Mouse (Mus musculus) limb, embryonic 15.5 days (tissue): ENCODE data around the gene Lingo3. TPM values are rescaled to one million over a fixed set of nuclear protein-coding genes. Genes with fewer than 3 reads are reported as not detected.
A peak's percentile ranks its signal among the peaks of the same experiment; 100 is the strongest.

Experiments used
- ATAC-seq: fragments of 200-750 bp; cut with Nextera tagmentation; 2 replicates; pipeline ENCODE4 v1.8.0; 2017; ENCODE audit warnings: low read depth, moderate TSS enrichment; ENCODE audit not compliant: insufficient number of reproducible peaks, low FRiP score, low TSS enrichment
- H3K27ac ChIP-seq: fragments of 300-500 bp; sonication (generic); 2 replicates; pipeline ENCODE4 v1.5.1; 2015; ENCODE audit warnings: moderate library complexity, mild to moderate bottlenecking, inconsistent platforms
- H3K27me3 ChIP-seq: fragments of 300-500 bp; sonication (generic); 2 replicates; pipeline ENCODE4 v1.6.1; 2015; ENCODE audit warnings: inconsistent platforms
- H3K36me3 ChIP-seq: fragments of 300-500 bp; sonication (generic); 2 replicates; pipeline ENCODE4 v1.6.1; 2015; ENCODE audit warnings: inconsistent platforms
- H3K4me1 ChIP-seq: fragments of 300-500 bp; sonication (generic); 2 replicates; pipeline ENCODE4 v1.6.1; 2015; ENCODE audit warnings: inconsistent platforms
- H3K4me2 ChIP-seq: fragments of 300-500 bp; sonication (generic); 2 replicates; pipeline ENCODE4 v1.6.1; 2015; ENCODE audit warnings: mild to moderate bottlenecking, inconsistent platforms
- H3K4me3 ChIP-seq: fragments of 300-500 bp; sonication (generic); 2 replicates; pipeline ENCODE4 v1.5.1; 2015; ENCODE audit warnings: mild to moderate bottlenecking, inconsistent platforms
- H3K9ac ChIP-seq: fragments of 300-500 bp; sonication (generic); 2 replicates; pipeline ENCODE4 v1.6.1; 2015; ENCODE audit warnings: inconsistent platforms
- H3K9me3 ChIP-seq: fragments of 300-500 bp; sonication (generic); 2 replicates; pipeline ENCODE4 v1.6.1; 2016; ENCODE audit warnings: inconsistent platforms
- WGBS: fragments of 180-500 bp; shearing (Covaris S2); methylation state at CpG from one replicate; pipeline ENCODE4 v1.1.7; 2015; 5-methylcytosine and 5-hydroxymethylcytosine counted together
- microRNA counts: library from miRNA; unstranded; fragments of <30 nt; microRNA quantifications from one replicate; lab custom pipeline; 2016
- microRNA-seq: library from miRNA; unstranded; fragments of <30 nt; microRNA quantifications from one replicate; pipeline ENCODE4, GENCODE M21; 2016
- polyA plus RNA-seq: library from polyadenylated mRNA; unstranded; fragments of >200 nt; fragmentation: Nextera tagmentation; extraction: Ambion mirVana; gene quantifications from 2 replicates; pipeline ENCODE4 v1.2.1, GENCODE M21; 2015

Lingo3 gene
- polyA plus RNA-seq, 1 experiment from 2014 or later: 0.86 TPM

DNA sequence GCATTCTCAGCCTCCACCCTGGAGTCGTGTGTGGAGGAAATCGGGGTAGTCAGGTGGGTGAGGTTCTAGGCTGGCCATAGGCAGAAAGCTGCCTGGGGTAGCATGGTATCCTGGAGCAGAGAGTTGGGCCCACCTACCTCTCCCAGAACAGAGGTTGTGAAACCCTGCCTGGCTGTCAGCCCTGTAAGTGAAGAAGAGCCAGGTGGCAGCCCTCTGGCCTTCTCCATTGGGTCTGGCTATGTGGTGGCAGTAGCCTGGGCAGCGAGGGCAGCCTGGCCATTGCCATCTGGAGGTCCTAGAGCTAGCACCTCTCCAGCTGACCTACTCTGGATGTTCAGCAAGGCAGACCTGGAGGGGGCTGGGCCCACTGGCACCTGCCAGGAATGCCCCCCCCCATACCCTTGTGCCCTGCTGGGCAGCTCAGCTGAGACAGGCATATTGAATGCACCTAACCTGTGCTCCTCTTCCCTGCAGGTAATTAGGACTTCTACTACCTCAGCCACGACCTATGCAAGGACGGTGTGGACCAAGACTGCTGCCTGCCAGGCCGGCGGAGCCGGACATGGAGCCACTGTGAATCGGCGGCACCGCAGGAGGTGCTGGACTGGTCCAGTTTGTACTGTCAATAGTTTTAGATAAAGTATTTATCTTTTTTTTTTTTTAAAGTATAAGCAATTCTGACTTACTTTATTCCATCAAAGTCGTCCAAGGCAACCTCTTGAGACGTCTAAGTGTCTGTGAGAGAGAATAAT lies 50.6 kb downstream of the Lingo3 start:
- Histone ChIP-seq H3K4me2 (no peak overlapping the region), H3K9ac (no peak overlapping the region), H3K36me3 (peaks cover 82% of the 10 kb centered on the region), H3K27me3 (no peaks in the 10 kb centered on the region), H3K4me1 (peaks cover 22% of the 10 kb centered on the region), H3K27ac (no peak overlapping the region), H3K9me3 (no peaks in the 10 kb centered on the region), H3K4me3 (no peak overlapping the region)
- ATAC-seq: no peak
- 91% methylated on average over 13 of the region's 13 CpGs for WGBS

DNA sequence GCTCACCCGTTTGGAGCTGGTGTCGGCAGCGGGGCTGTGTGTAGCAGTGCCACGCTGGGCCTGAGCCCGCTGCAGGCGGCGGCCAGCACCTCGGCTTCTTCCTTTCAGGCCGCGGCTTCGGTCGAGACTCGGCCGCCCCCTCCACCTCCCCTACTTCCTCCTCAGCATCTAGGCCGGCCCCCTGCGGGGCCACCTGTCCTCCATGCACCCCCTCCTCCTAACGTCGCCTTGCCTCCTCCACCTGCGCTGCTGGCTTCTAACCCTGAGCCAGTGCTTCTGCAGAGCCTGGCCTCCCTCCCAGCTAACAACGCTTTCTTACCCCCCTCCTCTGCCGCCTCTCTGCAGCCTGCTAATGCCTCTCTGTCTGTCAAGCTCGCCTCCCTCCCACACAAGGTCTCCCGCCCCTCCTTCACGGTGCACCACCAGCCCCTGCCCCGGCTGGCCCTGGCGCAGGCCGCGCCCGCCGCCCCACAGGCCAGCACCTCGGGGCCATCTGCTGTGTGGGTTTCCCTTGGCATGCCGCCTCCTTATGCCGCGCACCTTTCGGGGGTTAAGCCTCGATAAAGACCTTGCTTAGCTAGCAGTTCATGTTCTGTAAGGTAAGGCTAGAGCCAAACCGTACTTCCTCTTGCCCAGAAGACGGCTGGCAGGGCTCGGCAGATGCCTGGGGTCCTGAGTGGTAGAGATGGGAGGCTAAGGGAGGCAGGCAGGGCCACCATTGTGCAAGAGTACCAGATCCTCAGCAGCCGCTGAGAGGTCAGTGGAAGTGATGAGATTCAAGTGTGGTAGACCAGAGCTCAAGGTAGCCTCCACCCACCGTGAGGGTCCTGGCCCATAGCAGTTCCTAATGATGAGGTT lies 51.4 kb downstream of the Lingo3 start:
- H3K4me2 ChIP-seq: no peak overlapping the region
- H3K36me3 ChIP-seq: peaks cover 90% of the 10 kb centered on the region
- ATAC-seq: no peak
- no peaks in the 10 kb centered on the region for H3K9me3 ChIP-seq
- H3K27ac ChIP-seq: no peak overlapping the region
- no peak overlapping the region for H3K4me3 ChIP-seq
- H3K27me3 ChIP-seq: no peaks in the 10 kb centered on the region
- peaks cover 22% of the 10 kb centered on the region for H3K4me1 ChIP-seq
- no peak overlapping the region for H3K9ac ChIP-seq
- WGBS: 67% methylated on average over 41 of the region's 41 CpGs

DNA sequence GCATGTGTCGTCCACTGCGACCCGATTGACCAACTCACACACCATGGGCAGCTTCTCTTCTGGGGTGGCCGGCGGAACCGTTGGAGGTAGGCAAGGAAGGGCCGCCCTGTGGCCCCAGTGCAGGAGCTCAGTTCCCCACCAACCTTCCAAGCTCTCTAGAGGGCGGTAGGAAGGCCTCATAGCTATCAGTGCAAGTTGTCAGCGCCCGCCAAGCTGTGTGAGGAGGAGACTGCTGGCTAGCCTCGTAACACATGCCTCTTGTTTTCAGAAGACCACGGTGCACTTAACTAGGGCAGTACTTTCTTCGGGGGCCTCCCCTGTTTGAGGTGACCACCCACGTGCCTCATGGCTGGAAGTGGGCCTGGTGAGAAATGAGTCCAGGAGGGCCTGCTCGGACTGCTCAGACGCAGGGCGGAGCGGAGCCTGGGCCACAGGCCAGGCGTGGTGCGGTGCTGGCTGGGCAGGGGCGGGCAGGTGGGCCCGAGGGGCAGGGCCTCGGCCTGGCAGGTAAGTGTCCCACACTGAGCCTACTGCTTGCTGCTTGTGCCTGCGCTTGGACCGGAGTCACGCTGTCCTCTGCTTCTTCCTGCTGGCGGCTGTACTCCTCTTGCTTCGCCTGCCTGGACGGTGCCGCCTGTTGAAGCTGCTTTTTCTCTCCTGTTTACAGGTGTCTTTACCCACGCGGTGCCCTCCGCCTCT lies 52.2 kb downstream of the Lingo3 start:
- H3K27me3 ChIP-seq: no peaks in the 10 kb centered on the region
- peaks cover 97% of the 10 kb centered on the region for H3K36me3 ChIP-seq
- peaks cover 15% of the 10 kb centered on the region for H3K4me1 ChIP-seq
- no peak for ATAC-seq
- no peak overlapping the region for H3K9ac ChIP-seq
- 79% methylated on average over 33 of the region's 33 CpGs for WGBS
- H3K27ac ChIP-seq: peak overlapping the region; percentile 43; the same call in 1 of the 2 replicates
- no peak overlapping the region for H3K4me3 ChIP-seq
- no peaks in the 10 kb centered on the region for H3K9me3 ChIP-seq
- H3K4me2 ChIP-seq: no peak overlapping the region

DNA sequence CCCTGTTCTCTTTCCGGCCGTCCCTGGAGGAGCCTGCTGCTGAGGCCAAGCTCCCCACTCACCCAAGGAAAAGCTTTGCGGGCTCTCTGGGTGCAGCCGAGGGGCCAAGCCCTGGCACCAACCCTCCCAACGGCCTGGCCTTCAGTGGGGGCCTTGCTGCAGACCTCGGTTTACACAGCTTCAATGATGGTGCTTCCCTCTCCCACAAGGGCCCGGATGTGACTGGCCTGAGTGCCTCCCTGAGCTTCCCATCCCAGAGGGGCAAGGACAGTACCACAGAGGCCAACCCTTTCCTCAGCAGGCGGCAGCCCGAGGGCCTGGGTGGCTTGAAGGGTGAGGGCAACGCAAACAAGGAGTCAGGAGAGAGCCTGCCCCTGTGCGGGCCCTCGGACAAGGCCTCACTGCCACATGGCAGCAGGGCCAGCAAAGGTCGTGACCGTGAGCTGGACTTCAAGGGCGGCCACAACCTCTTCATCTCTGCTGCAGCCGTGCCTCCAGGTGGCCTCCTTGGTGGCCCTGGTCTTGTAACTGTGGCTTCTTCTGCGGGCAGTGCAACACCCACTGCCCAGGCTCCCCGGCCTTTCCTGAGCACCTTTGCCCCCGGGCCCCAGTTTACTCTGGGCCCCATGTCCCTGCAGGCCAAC lies 53.0 kb downstream of the Lingo3 start:
- 86% methylated on average over 19 of the region's 19 CpGs for WGBS
- Histone ChIP-seq H3K36me3 (peaks cover 97% of the 10 kb centered on the region), H3K4me1 (0 out of 2 replicates have a peak, but pooled peaks cover 8% of the 10 kb centered on the region), H3K27me3 (no peaks in the 10 kb centered on the region), H3K9ac (no peak overlapping the region), H3K4me3 (no peak overlapping the region), H3K27ac (peak overlapping the region; percentile 43; the same call in 1 of the 2 replicates), H3K9me3 (no peaks in the 10 kb centered on the region), H3K4me2 (no peak overlapping the region)
- ATAC-seq: no peak

DNA sequence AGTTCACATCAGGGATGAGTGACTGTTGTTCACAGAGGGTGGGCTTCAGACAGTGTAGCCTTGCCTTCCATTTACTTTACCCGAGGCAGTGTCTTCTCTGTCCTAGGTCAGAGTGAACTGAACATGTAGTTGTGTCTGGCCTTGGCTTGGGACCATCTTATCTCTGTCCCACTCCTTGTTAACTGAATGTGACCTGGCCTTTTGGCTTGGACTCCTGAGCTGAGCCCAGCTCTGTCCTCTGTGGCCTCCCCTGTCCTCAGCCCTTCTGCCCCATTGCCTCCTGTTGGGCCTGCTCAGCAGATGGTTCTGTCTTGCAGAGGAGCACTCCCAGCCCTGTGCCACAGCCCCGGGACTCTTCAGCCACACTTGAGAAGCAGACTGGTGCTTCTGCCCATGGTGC lies 56.3 kb downstream of the Lingo3 start:
- Histone ChIP-seq H3K9ac (no peak overlapping the region), H3K4me1 (0 out of 2 replicates have a peak, but pooled peaks cover 8% of the 10 kb centered on the region), H3K27ac (no peak overlapping the region), H3K4me2 (no peak overlapping the region), H3K27me3 (no peaks in the 10 kb centered on the region), H3K4me3 (no peak overlapping the region), H3K9me3 (no peaks in the 10 kb centered on the region), H3K36me3 (peaks cover 98% of the 10 kb centered on the region)
- ATAC-seq: no peak
- 82% methylated on average over 2 of the region's 2 CpGs for WGBS

DNA sequence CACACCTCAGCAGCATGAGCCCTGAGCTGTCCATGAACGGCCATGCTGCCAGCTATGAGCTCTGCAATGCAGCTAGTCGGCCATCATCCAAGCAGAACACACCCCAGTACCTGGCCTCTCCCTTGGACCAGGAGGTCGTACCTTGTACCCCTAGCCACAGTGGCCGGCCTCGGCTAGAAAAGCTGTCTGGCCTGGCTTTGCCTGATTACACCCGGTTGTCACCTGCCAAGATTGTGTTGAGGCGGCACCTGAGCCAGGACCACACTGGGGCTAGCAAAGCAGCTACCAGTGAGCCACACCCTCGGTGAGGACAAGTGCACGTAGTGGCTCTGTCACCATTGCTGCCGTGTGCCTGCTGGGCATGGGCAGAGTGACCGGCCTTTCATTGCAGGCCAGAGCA lies 57.9 kb downstream of the Lingo3 start:
- Histone ChIP-seq H3K4me3 (no peak overlapping the region), H3K36me3 (peaks cover 98% of the 10 kb centered on the region), H3K9me3 (no peaks in the 10 kb centered on the region), H3K4me2 (no peak overlapping the region), H3K9ac (no peak overlapping the region), H3K27me3 (no peaks in the 10 kb centered on the region), H3K27ac (no peak overlapping the region), H3K4me1 (no peaks in the 10 kb centered on the region)
- WGBS: 92% methylated on average over 11 of the region's 11 CpGs
- ATAC-seq: no peak

DNA sequence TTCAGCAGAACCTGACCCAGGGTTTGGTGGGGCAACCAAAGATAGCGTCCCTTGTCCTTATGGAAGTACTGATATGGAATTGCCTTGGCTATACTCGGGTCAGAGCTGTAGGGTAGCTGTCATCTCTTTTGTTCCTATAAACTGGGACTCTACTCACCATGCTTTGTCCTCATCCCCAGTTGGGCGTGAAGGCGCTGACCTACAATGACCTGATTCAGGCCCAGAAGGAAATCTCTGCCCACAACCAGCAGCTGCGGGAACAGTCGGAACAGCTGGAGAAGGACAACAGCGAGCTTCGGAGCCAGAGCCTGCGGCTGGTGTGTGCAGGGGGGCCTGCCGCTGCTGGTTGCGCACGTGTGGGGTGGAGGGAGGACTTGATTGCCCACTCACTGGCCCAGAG lies 59.0 kb downstream of the Lingo3 start:
- H3K9me3 ChIP-seq: no peaks in the 10 kb centered on the region
- H3K4me1 ChIP-seq: no peaks in the 10 kb centered on the region
- ATAC-seq: no peak
- H3K9ac ChIP-seq: no peak overlapping the region
- no peaks in the 10 kb centered on the region for H3K27me3 ChIP-seq
- no peak overlapping the region for H3K4me2 ChIP-seq
- WGBS: 91% methylated on average over 12 of the region's 12 CpGs
- H3K27ac ChIP-seq: no peak overlapping the region
- peaks cover 98% of the 10 kb centered on the region for H3K36me3 ChIP-seq
- H3K4me3 ChIP-seq: no peak overlapping the region

DNA sequence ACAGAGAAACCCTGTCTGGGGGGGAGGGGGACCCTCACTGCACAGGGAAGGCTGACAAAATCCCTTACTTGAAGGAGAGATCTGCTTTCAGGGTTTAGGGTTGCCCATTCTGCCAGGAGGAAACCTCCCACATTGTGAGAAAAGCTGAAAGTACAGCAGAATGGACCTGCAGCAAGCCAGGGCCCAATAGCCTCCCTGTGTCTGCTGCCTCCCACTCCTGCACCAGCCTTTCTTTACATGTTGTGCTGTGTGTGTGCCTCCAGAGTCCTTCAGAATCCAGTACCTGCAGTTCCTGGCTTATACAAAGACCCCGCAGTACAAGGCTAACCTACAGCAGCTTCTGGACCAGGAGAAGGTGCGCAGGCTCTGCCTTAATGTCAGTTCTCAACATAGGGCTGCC lies 59.5 kb downstream of the Lingo3 start:
- no peak for ATAC-seq
- Histone ChIP-seq H3K27me3 (no peaks in the 10 kb centered on the region), H3K27ac (no peak overlapping the region), H3K4me1 (no peaks in the 10 kb centered on the region), H3K9ac (no peak overlapping the region), H3K4me2 (no peak overlapping the region), H3K9me3 (no peaks in the 10 kb centered on the region), H3K4me3 (no peak overlapping the region), H3K36me3 (peaks cover 100% of the 10 kb centered on the region)
- WGBS: 98% methylated on average over 2 of the region's 2 CpGs

MicroRNA genes within 50 kb of the gene (microRNA counts, 519-probe panel; counts per million panel counts)
- microRNA mmu-miR-1982 (lab: Ali Mortazavi, UCI): not detected

Small RNAs within 50 kb of the gene (microRNA-seq; reads per million reads assigned to microRNA genes)
- gene Mir1982: 1.2 reads per million

Other genes with a start within 250 kb of the Lingo3 start
- 100 and 102 TPM in 2 replicates for gene Scamp4, start 241.2 kb downstream of the Lingo3 start, polyA plus RNA-seq
- 6.4 and 8.0 TPM in 2 replicates for gene Adat3, start 241.2 kb downstream of the Lingo3 start, polyA plus RNA-seq
- 4.9 and 5.8 TPM in 2 replicates for gene Gm49322, start 238.0 kb downstream of the Lingo3 start, polyA plus RNA-seq
- gene Csnk1g2, start 221.2 kb downstream of the Lingo3 start, polyA plus RNA-seq: 126 and 148 TPM in 2 replicates
- gene Btbd2, start 187.0 kb downstream of the Lingo3 start, polyA plus RNA-seq: 54.7 and 68.2 TPM in 2 replicates
- gene Mknk2, start 165.9 kb downstream of the Lingo3 start, polyA plus RNA-seq: 90.1 and 97.5 TPM in 2 replicates
- 55.8 and 57.7 TPM in 2 replicates for gene Mob3a, start 142.1 kb downstream of the Lingo3 start, polyA plus RNA-seq
- 25.9 and 31.0 TPM in 2 replicates for gene Izumo4, start 141.9 kb downstream of the Lingo3 start, polyA plus RNA-seq
- 72.3 and 75.0 TPM in 2 replicates for gene Ap3d1, start 101.8 kb downstream of the Lingo3 start, polyA plus RNA-seq
- gene Dot1l, start 88.8 kb downstream of the Lingo3 start, polyA plus RNA-seq: 14.2 and 15.3 TPM in 2 replicates
- gene Sf3a2, start 45.8 kb downstream of the Lingo3 start, polyA plus RNA-seq: 59.0 and 71.7 TPM in 2 replicates
- gene Plekhj1, start 45.4 kb downstream of the Lingo3 start, polyA plus RNA-seq: 119 and 124 TPM in 2 replicates
- not detected in 2 replicates for gene Amh, start 38.8 kb downstream of the Lingo3 start, polyA plus RNA-seq
- 7.5 and 26.8 TPM in 2 replicates for gene Jsrp1, start 30.5 kb downstream of the Lingo3 start, polyA plus RNA-seq
- 1,708 and 1,872 TPM in 2 replicates for gene Oaz1, start 17.4 kb downstream of the Lingo3 start, polyA plus RNA-seq
- 231 and 258 TPM in 2 replicates for gene Lsm7, start 11.2 kb upstream of the Lingo3 start, polyA plus RNA-seq
- gene Sppl2b, start 11.2 kb upstream of the Lingo3 start, polyA plus RNA-seq: 44.5 and 47.4 TPM in 2 replicates
- 0.05 TPM in 1 of 2 replicates, not detected in the other for gene Tmprss9, start 27.8 kb upstream of the Lingo3 start, polyA plus RNA-seq
- 312 and 329 TPM in 2 replicates for gene Timm13, start 56.9 kb upstream of the Lingo3 start, polyA plus RNA-seq
- 51.6 and 58.2 TPM in 2 replicates for gene Lmnb2, start 74.2 kb upstream of the Lingo3 start, polyA plus RNA-seq
- 44.4 and 44.7 TPM in 2 replicates for gene Gadd45b, start 86.0 kb upstream of the Lingo3 start, polyA plus RNA-seq
- 7.7 and 8.7 TPM in 2 replicates for gene Gng7, start 170.9 kb upstream of the Lingo3 start, polyA plus RNA-seq
- 0.05 and 0.29 TPM in 2 replicates for gene Diras1, start 181.6 kb upstream of the Lingo3 start, polyA plus RNA-seq
- gene Slc39a3, start 193.4 kb upstream of the Lingo3 start, polyA plus RNA-seq: 21.3 and 21.8 TPM in 2 replicates
- 200 and 204 TPM in 2 replicates for gene Sgta, start 216.1 kb upstream of the Lingo3 start, polyA plus RNA-seq
- 79.3 and 91.0 TPM in 2 replicates for gene Thop1, start 226.0 kb upstream of the Lingo3 start, polyA plus RNA-seq